Mouse (Mus musculus) cortical plate, adult 2 months (tissue): ENCODE results near the gene Gm20662.

Source experiments
- CTCF ChIP-seq: fragments of 200-500 bp; IDR thresholded peaks from 2 replicates; pipeline ENCODE4 v1.5.1; 2011; ENCODE audit warnings: mild to moderate bottlenecking, control low read depth, low read length; ENCODE audit not compliant: insufficient read depth; ENCODE audit errors: extremely low read depth
- POLR2A ChIP-seq: fragments of 200-500 bp; IDR thresholded peaks from 2 replicates; pipeline ENCODE4 v1.6.1; 2011; ENCODE audit warnings: mild to moderate bottlenecking, low read length, control low read depth; ENCODE audit not compliant: insufficient read depth; ENCODE audit errors: extremely low read depth

DNA sequence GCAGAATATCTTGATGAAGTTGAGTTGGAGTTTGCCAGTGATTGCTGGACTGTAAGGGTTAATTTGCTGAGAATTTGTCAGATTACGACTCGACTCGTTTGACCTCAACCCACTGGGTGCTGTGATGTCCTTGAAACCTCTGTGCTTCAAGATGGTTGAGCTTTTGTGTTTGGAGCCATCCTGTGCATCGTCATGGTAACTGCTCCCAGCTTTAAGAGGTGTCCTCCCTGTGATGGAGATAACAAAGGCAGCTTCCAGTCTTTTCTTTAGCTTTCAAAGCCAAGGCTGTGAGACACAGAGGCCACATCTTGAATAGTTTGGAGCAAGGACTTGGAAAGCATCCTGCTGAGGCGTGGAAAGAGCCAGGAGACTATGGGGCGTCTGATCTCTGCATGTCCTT is 39.0 kb upstream of the Gm20662 start:
- TF ChIP-seq CTCF, result no peak
- no peak for TF ChIP-seq POLR2A
